Mouse (Mus musculus) heart, adult 2 months (tissue): ENCODE measurements at regions not wholly inside any gene's neighbourhood (a gene's known extent, or its start where the extent isn't known, plus 50 kb on each side); places are given as distances from the start of the nearest gene placed in this dataset.

Experiments used
- CTCF ChIP-seq: fragments of 200-600 bp; IDR thresholded peaks from 2 replicates; pipeline ENCODE4 v1.8.1; 2022; ENCODE audit warnings: antibody characterized with exemption, mild to moderate bottlenecking, moderate library complexity
- POLR2A ChIP-seq: fragments of 200-500 bp; IDR thresholded peaks from 2 replicates; pipeline ENCODE4 v1.6.1; 2011; ENCODE audit warnings: mild to moderate bottlenecking, low read depth, low read length, control low read depth; ENCODE audit not compliant: insufficient read depth

GRCm38 (mm10) chr13:107087355-107087754, 65.4 kb upstream of the Kif2a start:
- TF ChIP-seq CTCF (no peak), POLR2A (no peak)
